Mouse (Mus musculus) neural tube, embryonic 12.5 days (tissue): ENCODE measurements around the gene Atl3. TPM values are rescaled to one million over a fixed set of nuclear protein-coding genes. Genes with fewer than 3 reads are reported as not detected.

Experiments used
- ATAC-seq: fragments of 200-750 bp; cut with Nextera tagmentation; 2 replicates; pipeline ENCODE4 v1.8.0; 2017; ENCODE audit warnings: low read depth, mild to moderate bottlenecking, moderate TSS enrichment, moderate library complexity; ENCODE audit not compliant: low FRiP score
- H3K27ac ChIP-seq: fragments of 300-500 bp; sonication (generic); 2 replicates; pipeline ENCODE4 v1.5.1; 2016
- H3K27me3 ChIP-seq: fragments of 300-500 bp; sonication (generic); replicated peaks from 2 replicates; pipeline ENCODE4 v1.6.1; 2016; ENCODE audit warnings: mild to moderate bottlenecking
- H3K36me3 ChIP-seq: fragments of 300-500 bp; sonication (generic); 2 replicates; pipeline ENCODE4 v1.6.1; 2016; ENCODE audit warnings: mild to moderate bottlenecking
- H3K4me1 ChIP-seq: fragments of 300-500 bp; sonication (generic); 2 replicates; pipeline ENCODE4 v1.6.1; 2016
- H3K4me2 ChIP-seq: fragments of 300-500 bp; sonication (generic); replicated peaks from 2 replicates; pipeline ENCODE4 v1.6.1; 2016; ENCODE audit warnings: mild to moderate bottlenecking
- H3K4me3 ChIP-seq: fragments of 300-500 bp; sonication (generic); 2 replicates; pipeline ENCODE4 v1.5.1; 2016
- H3K9ac ChIP-seq: fragments of 300-500 bp; sonication (generic); 2 replicates; pipeline ENCODE4 v1.6.1; 2016; ENCODE audit warnings: mild to moderate bottlenecking
- H3K9me3 ChIP-seq: fragments of 300-500 bp; sonication (generic); 2 replicates; pipeline ENCODE4 v1.6.1; 2016; ENCODE audit warnings: mild to moderate bottlenecking
- WGBS: fragments of 180-500 bp; shearing (Covaris S2); methylation state at CpG from one replicate; pipeline ENCODE4 v1.1.7; 2016; 5-methylcytosine and 5-hydroxymethylcytosine counted together
- polyA plus RNA-seq: library from polyadenylated mRNA; unstranded; fragments of >200 nt; fragmentation: Nextera tagmentation; extraction: Ambion mirVana; gene quantifications from 2 replicates; pipeline ENCODE4 v1.2.1, GENCODE M21; 2016

Gene Atl3
- polyA plus RNA-seq, 1 experiment from 2014 or later, result 8.3 TPM

- H3K36me3 ChIP-seq, result no peaks in the 10 kb centered on the region
- no peaks in the 10 kb centered on the region for H3K27me3 ChIP-seq
- H3K4me1 ChIP-seq, result 0 out of 2 replicates have a peak, but pooled peaks cover 3% of the 10 kb centered on the region
- H3K9me3 ChIP-seq, result no peaks in the 10 kb centered on the region
- no peak for ATAC-seq
- H3K9ac ChIP-seq, result no peak overlapping the region
- no peak overlapping the region for H3K4me2 ChIP-seq
- WGBS, result 79% methylated on average over 1 of the region's 1 CpGs
- H3K27ac ChIP-seq, result no peak overlapping the region
- no peak overlapping the region for H3K4me3 ChIP-seq
Measured at GRCm38 (mm10) chr19:7564457-7564856, 70.6 kb downstream of the Atl3 start.

GRCm38 (mm10) chr19:7566826-7567225, 73.0 kb downstream of the Atl3 start:
- Histone ChIP-seq H3K4me2 (no peak overlapping the region), H3K4me1 (0 out of 2 replicates have a peak, but pooled peaks cover 3% of the 10 kb centered on the region), H3K36me3 (no peaks in the 10 kb centered on the region), H3K4me3 (no peak overlapping the region), H3K27ac (no peak overlapping the region), H3K9me3 (no peaks in the 10 kb centered on the region), H3K9ac (no peak overlapping the region), H3K27me3 (no peaks in the 10 kb centered on the region)
- ATAC-seq, result no peak
- 66% methylated on average over 3 of the region's 3 CpGs for WGBS

- no peak overlapping the region for H3K4me2 ChIP-seq
- H3K36me3 ChIP-seq, result no peaks in the 10 kb centered on the region
- H3K27ac ChIP-seq, result no peak overlapping the region
- no peak overlapping the region for H3K9ac ChIP-seq
- no peaks in the 10 kb centered on the region for H3K9me3 ChIP-seq
- H3K27me3 ChIP-seq, result no peaks in the 10 kb centered on the region
- ATAC-seq, result no peak
- H3K4me3 ChIP-seq, result no peak overlapping the region
- H3K4me1 ChIP-seq, result 0 out of 2 replicates have a peak, but pooled peaks cover 3% of the 10 kb centered on the region
- 49% methylated on average over 3 of the region's 3 CpGs for WGBS
Measured at GRCm38 (mm10) chr19:7568364-7568763, 74.5 kb downstream of the Atl3 start.

- Histone ChIP-seq H3K27me3 (no peaks in the 10 kb centered on the region), H3K9me3 (no peaks in the 10 kb centered on the region), H3K36me3 (no peaks in the 10 kb centered on the region), H3K4me2 (no peak overlapping the region), H3K9ac (no peak overlapping the region), H3K4me3 (no peak overlapping the region), H3K4me1 (0 out of 2 replicates have a peak, but pooled peaks cover 3% of the 10 kb centered on the region), H3K27ac (no peak overlapping the region)
- 93% methylated on average over 5 of the region's 5 CpGs for WGBS
- no peak for ATAC-seq
Measured at GRCm38 (mm10) chr19:7569650-7570049, 75.8 kb downstream of the Atl3 start.

- WGBS, result 92% methylated on average over 1 of the region's 1 CpGs
- Histone ChIP-seq H3K27ac (no peak overlapping the region), H3K4me2 (no peak overlapping the region), H3K9me3 (no peaks in the 10 kb centered on the region), H3K9ac (no peak overlapping the region), H3K4me1 (no peaks in the 10 kb centered on the region), H3K27me3 (no peaks in the 10 kb centered on the region), H3K36me3 (no peaks in the 10 kb centered on the region), H3K4me3 (no peak overlapping the region)
- no peak for ATAC-seq
Measured at GRCm38 (mm10) chr19:7576180-7576579, 82.3 kb downstream of the Atl3 start.

GRCm38 (mm10) chr19:7577710-7578109, 83.9 kb downstream of the Atl3 start:
- H3K4me2 ChIP-seq, result no peak overlapping the region
- no peak overlapping the region for H3K4me3 ChIP-seq
- no peak overlapping the region for H3K9ac ChIP-seq
- 84% methylated on average over 3 of the region's 3 CpGs for WGBS
- H3K27ac ChIP-seq, result no peak overlapping the region
- H3K27me3 ChIP-seq, result no peaks in the 10 kb centered on the region
- ATAC-seq, result no peak
- no peaks in the 10 kb centered on the region for H3K4me1 ChIP-seq
- no peaks in the 10 kb centered on the region for H3K36me3 ChIP-seq
- H3K9me3 ChIP-seq, result no peaks in the 10 kb centered on the region

GRCm38 (mm10) chr19:7581042-7581441, 87.2 kb downstream of the Atl3 start:
- Histone ChIP-seq H3K9me3 (no peaks in the 10 kb centered on the region), H3K36me3 (no peaks in the 10 kb centered on the region), H3K4me1 (no peaks in the 10 kb centered on the region), H3K4me2 (no peak overlapping the region), H3K4me3 (no peak overlapping the region), H3K9ac (no peak overlapping the region), H3K27me3 (no peaks in the 10 kb centered on the region), H3K27ac (no peak overlapping the region)
- no peak for ATAC-seq
- 80% methylated on average over 5 of the region's 5 CpGs for WGBS

- H3K9ac ChIP-seq, result no peak overlapping the region
- no peaks in the 10 kb centered on the region for H3K4me1 ChIP-seq
- H3K27ac ChIP-seq, result no peak overlapping the region
- no peaks in the 10 kb centered on the region for H3K9me3 ChIP-seq
- ATAC-seq, result no peak
- H3K36me3 ChIP-seq, result no peaks in the 10 kb centered on the region
- no peak overlapping the region for H3K4me2 ChIP-seq
- H3K27me3 ChIP-seq, result no peaks in the 10 kb centered on the region
- no peak overlapping the region for H3K4me3 ChIP-seq
- WGBS, result 74% methylated on average over 7 of the region's 7 CpGs
Measured at GRCm38 (mm10) chr19:7583101-7583500, 89.3 kb downstream of the Atl3 start.

GRCm38 (mm10) chr19:7583599-7583998, 89.8 kb downstream of the Atl3 start:
- Histone ChIP-seq H3K4me1 (no peaks in the 10 kb centered on the region), H3K4me2 (no peak overlapping the region), H3K4me3 (no peak overlapping the region), H3K27ac (no peak overlapping the region), H3K27me3 (no peaks in the 10 kb centered on the region), H3K9me3 (no peaks in the 10 kb centered on the region), H3K36me3 (no peaks in the 10 kb centered on the region), H3K9ac (no peak overlapping the region)
- ATAC-seq, result no peak
- 82% methylated on average over 3 of the region's 3 CpGs for WGBS

- ATAC-seq, result no peak
Measured at GRCm38 (mm10) chr19:7585279-7585678, 91.4 kb downstream of the Atl3 start.

GRCm38 (mm10) chr19:7585764-7586163, 91.9 kb downstream of the Atl3 start:
- H3K4me2 ChIP-seq, result no peak overlapping the region
- H3K36me3 ChIP-seq, result no peaks in the 10 kb centered on the region
- no peaks in the 10 kb centered on the region for H3K4me1 ChIP-seq
- no peak overlapping the region for H3K9ac ChIP-seq
- H3K27me3 ChIP-seq, result no peaks in the 10 kb centered on the region
- 94% methylated on average over 6 of the region's 6 CpGs for WGBS
- H3K4me3 ChIP-seq, result no peak overlapping the region
- no peaks in the 10 kb centered on the region for H3K9me3 ChIP-seq
- no peak overlapping the region for H3K27ac ChIP-seq
- ATAC-seq, result no peak

More at GRCm38 (mm10) chr19:7585279-7585678, 91.4 kb downstream of the Atl3 start:
- H3K9ac ChIP-seq, result no peak overlapping the region
- H3K4me2 ChIP-seq, result no peak overlapping the region
- no peaks in the 10 kb centered on the region for H3K4me1 ChIP-seq
- H3K27me3 ChIP-seq, result no peaks in the 10 kb centered on the region
- H3K27ac ChIP-seq, result no peak overlapping the region
- no peaks in the 10 kb centered on the region for H3K9me3 ChIP-seq
- H3K4me3 ChIP-seq, result no peak overlapping the region
- H3K36me3 ChIP-seq, result no peaks in the 10 kb centered on the region
- WGBS, result 90% methylated on average over 8 of the region's 8 CpGs
